In genomic region chr11:55459850-55460558, GRCm38 (mm10) we compare ENCODE assay signal across 9 mouse cellular contexts. TPM values are rescaled to one million over a fixed set of nuclear protein-coding genes. Genes with fewer than 3 reads are reported as not detected.
A peak's percentile ranks its signal among the peaks of the same experiment; 100 is the strongest.
DNase-seq lines count a peak whose midpoint lies in the region; ATAC-seq lines count a peak whose summit lies in the region.
"Had no signal": no experiment of that assay in that cellular context is flagged by ENCODE, and none has a peak within 500 bp of the region (broad histone marks: within the 10 kb centered on the region; RNA-seq: fewer than 3 reads in every experiment).

No protein-coding gene starts in this region.

- no peak for ATAC-seq in heart, embryonic 13.5 days (ENCODE audit: extremely low read depth, insufficient number of reproducible peaks, low FRiP score, low TSS enrichment)
- ATAC-seq in hindbrain, embryonic 14.5 days (ENCODE audit: low FRiP score), result no peak
- no peak for ATAC-seq in midbrain, embryonic 12.5 days (ENCODE audit: low FRiP score, low read depth)

- peaks cover 8% of the 10 kb centered on the region for H3K36me3 ChIP-seq in heart, embryonic 13.5 days
- H3K36me3 ChIP-seq in hindbrain, embryonic 14.5 days (replicated peaks; ENCODE audit: control insufficient read depth, insufficient read depth), result 0 out of 2 replicates have a peak, but pooled peaks cover 2% of the 10 kb centered on the region
- no peaks in the 10 kb centered on the region for H3K36me3 ChIP-seq in midbrain, embryonic 12.5 days

- H3K9ac ChIP-seq in heart, embryonic 13.5 days, result peak overlapping the region; percentile 90
- H3K9ac ChIP-seq in hindbrain, embryonic 14.5 days, result peak overlapping the region; percentile 61
- H3K9ac ChIP-seq in midbrain, embryonic 12.5 days (replicated peaks), result peak overlapping the region; percentile 67

- peaks cover 32% of the 10 kb centered on the region for H3K4me1 ChIP-seq in heart, embryonic 13.5 days
- peaks cover 22% of the 10 kb centered on the region for H3K4me1 ChIP-seq in hindbrain, embryonic 14.5 days (replicated peaks; ENCODE audit: control insufficient read depth, insufficient read depth, low read length)
- H3K4me1 ChIP-seq in midbrain, embryonic 12.5 days, result peaks cover 11% of the 10 kb centered on the region

- no peaks in the 10 kb centered on the region for H3K9me3 ChIP-seq in heart, embryonic 13.5 days
- no peaks in the 10 kb centered on the region for H3K9me3 ChIP-seq in hindbrain, embryonic 14.5 days (ENCODE audit: control insufficient read depth, low read length)
- H3K9me3 ChIP-seq in midbrain, embryonic 12.5 days, result no peaks in the 10 kb centered on the region

- peak overlapping the region; percentile 86 for H3K4me2 ChIP-seq in heart, embryonic 13.5 days
- H3K4me2 ChIP-seq in hindbrain, embryonic 14.5 days (replicated peaks), result peak overlapping the region; percentile 82
- peak overlapping the region; percentile 90 for H3K4me2 ChIP-seq in midbrain, embryonic 12.5 days (replicated peaks)

- peak overlapping the region; percentile 86 for H3K27ac ChIP-seq in heart, embryonic 13.5 days (replicated peaks)
- no peak overlapping the region for H3K27ac ChIP-seq in hindbrain, embryonic 14.5 days
- H3K27ac ChIP-seq in midbrain, embryonic 12.5 days (replicated peaks), result no peak overlapping the region

- WGBS in heart, embryonic 13.5 days, result 15% methylated on average over 3 of the region's 3 CpGs
- WGBS in hindbrain, embryonic 14.5 days, result 29% methylated on average over 3 of the region's 3 CpGs
- WGBS in midbrain, embryonic 12.5 days, result 38% methylated on average over 3 of the region's 3 CpGs

- no peaks in the 10 kb centered on the region for H3K27me3 ChIP-seq in heart, embryonic 13.5 days (replicated peaks)
- no peaks in the 10 kb centered on the region for H3K27me3 ChIP-seq in hindbrain, embryonic 14.5 days (ENCODE audit: control insufficient read depth, insufficient read depth, low read length)
- H3K27me3 ChIP-seq in midbrain, embryonic 12.5 days, result no peaks in the 10 kb centered on the region

- no peak for DNase-seq in heart, postnatal 4 days
- peak; percentile 46 for DNase-seq in R1 (ENCODE audit: low read depth, low spot score)
- no peak for DNase-seq in hindbrain, embryonic 14.5 days (ENCODE audit: low spot score)
- DNase-seq in thymus, postnatal 25 days, result no peak
- no peak for DNase-seq in right cerebral cortex, postnatal 14 days
- no peak for DNase-seq in layer of hippocampus, postnatal 36 days
- DNase-seq: layer of hippocampus, adult 9-11 months had no signal

- peak overlapping the region; percentile 90 for H3K4me3 ChIP-seq in heart, embryonic 13.5 days
- H3K4me3 ChIP-seq in hindbrain, embryonic 14.5 days (replicated peaks; ENCODE audit: low read length), result peak overlapping the region; percentile 62
- peak overlapping the region; percentile 72 for H3K4me3 ChIP-seq in midbrain, embryonic 12.5 days

RNA-seq across cellular contexts. Expression of gene Atox1, which starts 1.0 kb away (rescaled TPM):
- polyA plus RNA-seq in heart, embryonic 13.5 days (2015; fragmentation: Nextera tagmentation; extraction: Ambion mirVana), result 283 and 302 TPM in 2 replicates
- total RNA-seq in heart, postnatal 4 days (2021), result 100 to 1,000 TPM; 146 to 150 TPM
- 259 and 340 TPM in 2 replicates for polyA plus RNA-seq in hindbrain, embryonic 14.5 days (2014; fragmentation: Nextera tagmentation; extraction: Ambion mirVana)
- polyA plus RNA-seq in midbrain, embryonic 12.5 days (2016; fragmentation: Nextera tagmentation; extraction: Ambion mirVana), result 232 and 237 TPM in 2 replicates
- 10 to 100 TPM; 83.8 to 93.7 TPM for total RNA-seq in layer of hippocampus, postnatal 36 days (2021)

RNA-seq across cellular contexts. Expression of gene G3bp1, which starts 9.5 kb away (rescaled TPM):
- polyA plus RNA-seq in heart, embryonic 13.5 days (2015; fragmentation: Nextera tagmentation; extraction: Ambion mirVana), result 111 and 113 TPM in 2 replicates
- 10 to 100 TPM; 62.6 to 62.9 TPM for total RNA-seq in heart, postnatal 4 days (2021)
- polyA plus RNA-seq in hindbrain, embryonic 14.5 days (2014; fragmentation: Nextera tagmentation; extraction: Ambion mirVana), result 99.5 and 102 TPM in 2 replicates
- polyA plus RNA-seq in midbrain, embryonic 12.5 days (2016; fragmentation: Nextera tagmentation; extraction: Ambion mirVana), result 209 and 215 TPM in 2 replicates
- 10 to 100 TPM; 34.1 to 36.8 TPM for total RNA-seq in layer of hippocampus, postnatal 36 days (2021)

RNA-seq across cellular contexts. Expression of gene Sparc, which starts 37.0 kb away (rescaled TPM):
- polyA plus RNA-seq in heart, embryonic 13.5 days (2015; fragmentation: Nextera tagmentation; extraction: Ambion mirVana), result 1,654 and 1,741 TPM in 2 replicates
- total RNA-seq in heart, postnatal 4 days (2021), result 1,000 to 10,000 TPM; 1,405 to 1,430 TPM
- 532 and 583 TPM in 2 replicates for polyA plus RNA-seq in hindbrain, embryonic 14.5 days (2014; fragmentation: Nextera tagmentation; extraction: Ambion mirVana)
- polyA plus RNA-seq in midbrain, embryonic 12.5 days (2016; fragmentation: Nextera tagmentation; extraction: Ambion mirVana), result 470 and 579 TPM in 2 replicates
- total RNA-seq in layer of hippocampus, postnatal 36 days (2021), result 100 to 1,000 TPM; 312 to 317 TPM
